Mouse (Mus musculus) lung, postnatal 0 days (tissue): Measurements from ENCODE around the gene Scel. TPM values are rescaled to one million over a fixed set of nuclear protein-coding genes. Genes with fewer than 3 reads are reported as not detected.

Experiments
- ATAC-seq: fragments of 200-750 bp; cut with Nextera tagmentation; 2 replicates; pipeline ENCODE4 v1.8.0; 2017; ENCODE audit warnings: moderate library complexity
- DNase-seq: peaks from one replicate; pipeline ENCODE4 v3.0.0-alpha.2; 2016; ENCODE audit warnings: low spot score
- H3K27ac ChIP-seq: fragments of 300-500 bp; sonication (generic); 2 replicates; pipeline ENCODE4 v1.5.1; 2014; ENCODE audit warnings: antibody characterized with exemption, mild to moderate bottlenecking, low read length, mixed read lengths
- H3K27me3 ChIP-seq: fragments of 300-500 bp; sonication (generic); replicated peaks from 2 replicates; pipeline ENCODE4 v1.6.1; 2014; ENCODE audit warnings: low read length, mixed read lengths; ENCODE audit not compliant: insufficient read depth
- H3K36me3 ChIP-seq: fragments of 300-500 bp; sonication (generic); 2 replicates; pipeline ENCODE4 v1.6.1; 2014; ENCODE audit warnings: low read length, mixed read lengths; ENCODE audit not compliant: insufficient read depth
- H3K4me1 ChIP-seq: fragments of 300-500 bp; sonication (generic); 2 replicates; pipeline ENCODE4 v1.6.1; 2014; ENCODE audit warnings: antibody characterized with exemption, low read depth, low read length, mixed read lengths; ENCODE audit not compliant: insufficient read depth
- H3K4me2 ChIP-seq: fragments of 300-500 bp; sonication (generic); replicated peaks from 2 replicates; pipeline ENCODE4 v1.6.1; 2014; ENCODE audit warnings: low read depth, mild to moderate bottlenecking, low read length, moderate library complexity, mixed read lengths
- H3K4me3 ChIP-seq: fragments of 300-500 bp; sonication (generic); 2 replicates; pipeline ENCODE4 v1.5.1; 2014; ENCODE audit warnings: low read depth, low read length
- H3K9ac ChIP-seq: fragments of 300-500 bp; sonication (generic); replicated peaks from 2 replicates; pipeline ENCODE4 v1.6.1; 2014; ENCODE audit warnings: low read depth, mild to moderate bottlenecking
- H3K9me3 ChIP-seq: fragments of 300-500 bp; sonication (generic); 2 replicates; pipeline ENCODE4 v1.6.1; 2016; ENCODE audit warnings: low read length, mixed read lengths
- CTCF ChIP-seq: IDR thresholded peaks from 2 replicates; pipeline ENCODE4 v1.5.1; 2016; ENCODE audit warnings: antibody characterized with exemption, mild to moderate bottlenecking
- EP300 ChIP-seq: IDR thresholded peaks from 2 replicates; pipeline ENCODE4 v1.6.1; 2016; ENCODE audit warnings: antibody characterized with exemption, mild to moderate bottlenecking, control low read depth
- whole genome bisulfite sequencing: fragments of 180-500 bp; shearing (Covaris S2); extraction: QIAGEN DNeasy Blood & Tissue Kit; methylation state at CpG from one replicate; pipeline ENCODE4 v1.1.7; 2014; 5-methylcytosine and 5-hydroxymethylcytosine counted together
- polyA plus RNA-seq: library from polyadenylated mRNA; unstranded; fragments of >200 nt; fragmentation: Nextera tagmentation; extraction: Ambion mirVana; gene quantifications from 2 replicates; pipeline ENCODE4 v1.2.1, GENCODE M21; 2015

Scel gene
- polyA plus RNA-seq, 1 experiment from 2014 or later: 9.5 TPM

GRCm38 (mm10) chr14:103500941-103501340 is 12.2 kb upstream of the Scel start:
- no peak overlapping the region for H3K4me3 ChIP-seq
- no peak overlapping the region for H3K9ac ChIP-seq
- no peak overlapping the region for H3K4me2 ChIP-seq
- no peak overlapping the region for H3K27ac ChIP-seq
- no peaks in the 10 kb centered on the region for H3K9me3 ChIP-seq
- peak; percentile 73 for ATAC-seq
- WGBS: 13% methylated on average over 4 of the region's 4 CpGs
- no peaks in the 10 kb centered on the region for H3K27me3 ChIP-seq
- DNase-seq: peak; percentile 24
- no peaks in the 10 kb centered on the region for H3K36me3 ChIP-seq
- TF ChIP-seq CTCF (no peak), EP300 (peak; percentile 32; the same call in 1 of the 2 replicates)
- no peaks in the 10 kb centered on the region for H3K4me1 ChIP-seq

- Histone ChIP-seq H3K36me3 (no peaks in the 10 kb centered on the region), H3K9me3 (no peaks in the 10 kb centered on the region), H3K9ac (no peak overlapping the region), H3K4me3 (no peak overlapping the region), H3K27ac (no peak overlapping the region), H3K4me2 (no peak overlapping the region), H3K4me1 (no peaks in the 10 kb centered on the region), H3K27me3 (no peaks in the 10 kb centered on the region)
- WGBS: 72% methylated on average over 7 of the region's 7 CpGs
- ATAC-seq (no peak), DNase-seq (no peak)
- TF ChIP-seq EP300 (no peak), CTCF (no peak)
Measured at GRCm38 (mm10) chr14:103504514-103504913, 8.6 kb upstream of the Scel start.

DNA sequence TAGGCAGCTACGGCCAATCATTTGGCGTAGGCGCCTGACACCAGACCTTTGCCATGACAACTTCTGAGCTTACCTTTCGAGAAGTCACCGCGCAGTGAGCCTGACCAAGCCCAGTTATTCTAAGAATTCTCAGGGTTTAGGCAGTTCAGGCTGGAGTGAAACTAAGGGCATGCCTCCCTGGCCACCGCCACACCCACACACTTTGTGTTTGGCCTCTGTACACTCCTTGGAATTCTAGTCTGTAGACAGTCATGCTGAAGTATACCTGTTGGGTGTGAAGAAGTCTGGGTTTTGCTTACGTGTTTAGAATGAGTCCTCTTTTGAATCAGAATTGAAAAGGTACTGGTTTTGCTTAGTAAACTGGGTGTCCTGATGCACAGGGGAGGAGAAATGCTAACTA is 3.6 kb upstream of the Scel start:
- peak; percentile 85 for ATAC-seq
- Histone ChIP-seq H3K36me3 (no peaks in the 10 kb centered on the region), H3K9me3 (no peaks in the 10 kb centered on the region), H3K4me2 (no peak overlapping the region), H3K4me1 (no peaks in the 10 kb centered on the region), H3K4me3 (no peak overlapping the region), H3K9ac (no peak overlapping the region), H3K27ac (no peak overlapping the region), H3K27me3 (no peaks in the 10 kb centered on the region)
- DNase-seq: peak; percentile 37
- WGBS: 78% methylated on average over 8 of the region's 8 CpGs
- TF ChIP-seq EP300: peak; percentile 83
- TF ChIP-seq CTCF: no peak

GRCm38 (mm10) chr14:103513473-103513811 is 300 bp downstream of the Scel start:
- H3K4me2 ChIP-seq: peak overlapping the region; percentile 37
- 49% methylated on average over 7 of the region's 7 CpGs for WGBS
- TF ChIP-seq EP300: no peak
- TF ChIP-seq CTCF: no peak
- DNase-seq: no peak
- no peaks in the 10 kb centered on the region for H3K4me1 ChIP-seq
- H3K27ac ChIP-seq: no peak overlapping the region
- peak overlapping the region; percentile 17; the same call in 1 of the 2 replicates for H3K4me3 ChIP-seq
- no peak overlapping the region for H3K9ac ChIP-seq
- H3K27me3 ChIP-seq: no peaks in the 10 kb centered on the region
- no peaks in the 10 kb centered on the region for H3K9me3 ChIP-seq
- no peaks in the 10 kb centered on the region for H3K36me3 ChIP-seq
- ATAC-seq: no peak

DNA sequence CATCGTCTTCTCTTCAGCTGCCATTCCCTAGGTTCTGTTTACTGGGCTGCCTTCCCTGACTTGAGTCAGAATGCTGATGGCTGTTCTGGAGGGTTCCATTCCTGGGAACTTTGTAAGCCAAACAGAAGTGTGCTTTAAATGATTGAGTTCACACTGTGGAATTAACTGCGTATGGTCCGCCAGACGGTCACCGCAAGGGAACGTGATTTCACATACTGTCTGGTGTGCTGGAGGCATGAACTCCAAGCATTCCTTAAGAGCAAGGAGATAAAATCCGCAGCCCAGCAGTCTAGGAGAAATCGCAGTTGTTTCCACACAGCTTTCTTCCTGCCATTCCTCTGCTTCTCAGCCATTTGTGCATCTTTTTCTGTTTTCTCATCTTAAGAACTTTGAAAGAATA is 2.3 kb downstream of the Scel start:
- H3K4me2 ChIP-seq: no peak overlapping the region
- no peaks in the 10 kb centered on the region for H3K9me3 ChIP-seq
- DNase-seq (no peak), ATAC-seq (no peak)
- no peak overlapping the region for H3K27ac ChIP-seq
- H3K27me3 ChIP-seq: no peaks in the 10 kb centered on the region
- H3K9ac ChIP-seq: no peak overlapping the region
- no peaks in the 10 kb centered on the region for H3K36me3 ChIP-seq
- no peaks in the 10 kb centered on the region for H3K4me1 ChIP-seq
- TF ChIP-seq CTCF (no peak), EP300 (no peak)
- H3K4me3 ChIP-seq: no peak overlapping the region
- 67% methylated on average over 8 of the region's 8 CpGs for WGBS

DNA sequence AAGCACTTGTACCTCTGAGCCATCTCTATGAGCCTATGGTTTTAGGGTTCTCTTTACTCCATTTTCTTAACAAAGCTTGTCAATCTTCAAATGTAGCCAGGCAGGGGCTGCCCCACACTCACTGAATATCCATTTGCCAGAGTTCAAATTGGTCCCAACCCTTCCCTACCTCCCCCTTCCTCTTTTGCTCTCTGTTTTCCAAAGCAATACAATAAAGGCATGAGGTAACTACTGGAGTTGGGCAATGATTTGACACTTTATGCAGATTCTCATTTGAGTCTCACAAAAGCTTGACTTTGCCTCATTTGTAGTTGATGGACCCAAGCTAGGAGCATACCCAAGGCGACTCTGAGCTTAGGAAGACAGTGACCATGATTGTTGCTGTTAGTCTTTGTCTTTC is 13.1 kb downstream of the Scel start:
- no peak for ATAC-seq
- H3K27ac ChIP-seq: no peak overlapping the region
- no peak overlapping the region for H3K4me2 ChIP-seq
- H3K4me3 ChIP-seq: no peak overlapping the region
- no peak overlapping the region for H3K9ac ChIP-seq
- H3K36me3 ChIP-seq: no peaks in the 10 kb centered on the region
- WGBS: 83% methylated on average over 1 of the region's 1 CpGs
- DNase-seq: no peak
- TF ChIP-seq EP300: no peak
- no peak for TF ChIP-seq CTCF
- H3K9me3 ChIP-seq: no peaks in the 10 kb centered on the region
- no peaks in the 10 kb centered on the region for H3K27me3 ChIP-seq
- no peaks in the 10 kb centered on the region for H3K4me1 ChIP-seq

DNA sequence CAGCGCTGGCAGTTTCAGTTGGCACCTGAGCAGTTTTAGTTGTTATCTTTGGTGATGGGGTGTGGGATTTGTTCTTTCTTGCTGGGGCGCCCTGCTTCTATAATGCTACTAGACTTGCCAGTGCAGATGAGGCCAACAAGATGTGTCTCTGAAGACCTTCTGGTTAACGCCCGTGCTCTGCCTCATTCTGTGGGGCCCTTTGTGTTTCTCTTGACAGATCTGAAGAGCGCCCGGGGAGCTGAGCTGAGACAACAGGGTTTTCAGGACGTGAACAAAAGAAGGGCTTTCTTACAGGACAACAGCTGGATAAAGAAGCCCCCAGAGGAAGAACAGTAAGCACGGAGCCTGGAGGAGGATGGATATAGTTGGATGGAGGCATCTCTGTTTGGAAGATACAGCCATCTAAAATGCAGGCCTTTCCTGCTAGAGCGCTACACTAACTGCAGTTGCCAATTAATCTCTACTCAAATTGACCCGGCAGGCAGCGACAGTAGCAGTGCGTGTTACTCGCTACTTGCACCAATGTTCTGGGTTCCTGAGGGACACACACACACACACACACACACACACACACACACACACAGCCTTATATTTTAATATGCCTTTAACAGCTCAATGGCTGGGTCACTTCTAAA is 16.7 kb downstream of the Scel start:
- Histone ChIP-seq H3K4me2 (no peak overlapping the region), H3K27ac (no peak overlapping the region), H3K4me3 (no peak overlapping the region), H3K27me3 (no peaks in the 10 kb centered on the region), H3K9ac (no peak overlapping the region), H3K36me3 (no peaks in the 10 kb centered on the region), H3K9me3 (no peaks in the 10 kb centered on the region), H3K4me1 (no peaks in the 10 kb centered on the region)
- 72% methylated on average over 13 of the region's 13 CpGs for WGBS
- ATAC-seq (no peak), DNase-seq (no peak)
- TF ChIP-seq CTCF (no peak), EP300 (no peak)
